Mouse (Mus musculus) hindbrain, embryonic 16.5 days (tissue): Measurements from ENCODE around the gene Irf2. TPM values are rescaled to one million over a fixed set of nuclear protein-coding genes. Genes with fewer than 3 reads are reported as not detected.

Experiments used
- ATAC-seq: fragments of 200-750 bp; cut with Nextera tagmentation; 2 replicates; pipeline ENCODE4 v1.8.0; 2017; ENCODE audit warnings: moderate TSS enrichment, moderate library complexity
- H3K27ac ChIP-seq: fragments of 300-500 bp; sonication (generic); 2 replicates; pipeline ENCODE4 v1.5.1; 2014; ENCODE audit warnings: low read depth, mild to moderate bottlenecking, control low read depth, low read length, moderate library complexity
- H3K27me3 ChIP-seq: fragments of 300-500 bp; sonication (generic); replicated peaks from 2 replicates; pipeline ENCODE4 v1.6.1; 2014; ENCODE audit warnings: low read length; ENCODE audit not compliant: control insufficient read depth, insufficient read depth
- H3K36me3 ChIP-seq: fragments of 300-500 bp; sonication (generic); 2 replicates; pipeline ENCODE4 v1.6.1; 2014; ENCODE audit warnings: mild to moderate bottlenecking, low read length, moderate library complexity, mixed read lengths; ENCODE audit not compliant: control insufficient read depth, insufficient read depth
- H3K4me1 ChIP-seq: fragments of 300-500 bp; sonication (generic); 2 replicates; pipeline ENCODE4 v1.6.1; 2014; ENCODE audit warnings: low read depth, low read length; ENCODE audit not compliant: control insufficient read depth, insufficient read depth
- H3K4me2 ChIP-seq: fragments of 300-500 bp; sonication (generic); 2 replicates; pipeline ENCODE4 v1.6.1; 2014; ENCODE audit warnings: mild to moderate bottlenecking, low read length, control low read depth, moderate library complexity
- H3K4me3 ChIP-seq: fragments of 300-500 bp; sonication (generic); 2 replicates; pipeline ENCODE4 v1.5.1; 2014; ENCODE audit warnings: mild to moderate bottlenecking, low read length, control low read depth, moderate library complexity
- H3K9ac ChIP-seq: fragments of 300-500 bp; sonication (generic); 2 replicates; pipeline ENCODE4 v1.6.1; 2014; ENCODE audit warnings: low read depth, mild to moderate bottlenecking, control low read depth, low read length, moderate library complexity
- H3K9me3 ChIP-seq: fragments of 300-500 bp; sonication (generic); 2 replicates; pipeline ENCODE4 v1.6.1; 2014; ENCODE audit warnings: mild to moderate bottlenecking, low read length, moderate library complexity; ENCODE audit not compliant: control insufficient read depth
- WGBS: fragments of 180-500 bp; shearing (Covaris S2); extraction: QIAGEN DNeasy Blood & Tissue Kit; methylation state at CpG from one replicate; pipeline ENCODE4 v1.1.7; 2014; 5-methylcytosine and 5-hydroxymethylcytosine counted together
- polyA plus RNA-seq: library from polyadenylated mRNA; unstranded; fragments of >200 nt; fragmentation: Nextera tagmentation; extraction: Ambion mirVana; gene quantifications from 2 replicates; pipeline ENCODE4 v1.2.1, GENCODE M21; 2015

The Irf2 gene
- polyA plus RNA-seq, 1 experiment from 2014 or later = 11.1 TPM

GRCm38 (mm10) chr8:46828734-46829413, 89.3 kb downstream of the Irf2 start:
- H3K27me3 ChIP-seq = no peaks in the 10 kb centered on the region
- H3K9me3 ChIP-seq = no peaks in the 10 kb centered on the region
- H3K4me3 ChIP-seq = no peak overlapping the region
- H3K36me3 ChIP-seq = no peaks in the 10 kb centered on the region
- H3K4me1 ChIP-seq = no peaks in the 10 kb centered on the region
- H3K27ac ChIP-seq = no peak overlapping the region
- no peak overlapping the region for H3K9ac ChIP-seq
- no peak overlapping the region for H3K4me2 ChIP-seq
- ATAC-seq = no peak
- WGBS = 82% methylated on average over 7 of the region's 7 CpGs

DNA sequence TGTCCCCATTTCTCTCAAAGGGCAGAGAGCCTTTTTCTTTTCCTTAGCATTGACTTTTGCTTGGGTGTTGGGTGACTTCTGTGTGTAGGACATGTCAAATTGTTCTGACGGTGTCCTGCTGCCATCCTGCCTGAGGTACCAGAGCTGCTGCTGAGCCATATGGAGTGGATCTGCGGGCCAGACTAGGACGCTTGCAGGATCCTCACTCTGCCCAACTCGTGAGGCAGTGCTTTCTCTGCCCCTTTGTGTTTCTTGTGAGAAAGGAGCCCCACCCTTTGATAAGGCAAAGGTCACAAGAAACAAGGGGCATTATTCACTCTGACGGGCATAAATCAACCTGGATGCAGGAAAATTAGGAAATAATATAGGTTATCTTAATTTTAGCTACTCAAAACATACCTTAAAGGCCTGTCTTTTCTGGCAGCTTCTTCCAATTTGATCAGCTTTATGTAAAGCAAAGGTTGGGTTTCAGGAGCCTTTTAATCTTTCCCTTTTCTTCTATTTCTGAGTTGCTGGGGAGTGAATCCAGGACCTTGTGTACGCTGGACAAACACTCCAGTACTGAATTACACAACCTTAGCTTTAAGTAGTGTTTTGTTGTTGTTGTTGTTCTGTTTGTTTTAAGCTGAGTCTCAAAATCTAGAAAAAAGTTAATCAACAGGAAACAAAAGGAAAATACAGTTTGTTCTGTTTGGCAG, 90.0 kb downstream of the Irf2 start:
- no peak overlapping the region for H3K4me2 ChIP-seq
- 60% methylated on average over 6 of the region's 6 CpGs for WGBS
- no peaks in the 10 kb centered on the region for H3K4me1 ChIP-seq
- H3K36me3 ChIP-seq = no peaks in the 10 kb centered on the region
- no peak overlapping the region for H3K9ac ChIP-seq
- no peaks in the 10 kb centered on the region for H3K9me3 ChIP-seq
- H3K4me3 ChIP-seq = no peak overlapping the region
- H3K27me3 ChIP-seq = no peaks in the 10 kb centered on the region
- H3K27ac ChIP-seq = no peak overlapping the region
- ATAC-seq = no peak

DNA sequence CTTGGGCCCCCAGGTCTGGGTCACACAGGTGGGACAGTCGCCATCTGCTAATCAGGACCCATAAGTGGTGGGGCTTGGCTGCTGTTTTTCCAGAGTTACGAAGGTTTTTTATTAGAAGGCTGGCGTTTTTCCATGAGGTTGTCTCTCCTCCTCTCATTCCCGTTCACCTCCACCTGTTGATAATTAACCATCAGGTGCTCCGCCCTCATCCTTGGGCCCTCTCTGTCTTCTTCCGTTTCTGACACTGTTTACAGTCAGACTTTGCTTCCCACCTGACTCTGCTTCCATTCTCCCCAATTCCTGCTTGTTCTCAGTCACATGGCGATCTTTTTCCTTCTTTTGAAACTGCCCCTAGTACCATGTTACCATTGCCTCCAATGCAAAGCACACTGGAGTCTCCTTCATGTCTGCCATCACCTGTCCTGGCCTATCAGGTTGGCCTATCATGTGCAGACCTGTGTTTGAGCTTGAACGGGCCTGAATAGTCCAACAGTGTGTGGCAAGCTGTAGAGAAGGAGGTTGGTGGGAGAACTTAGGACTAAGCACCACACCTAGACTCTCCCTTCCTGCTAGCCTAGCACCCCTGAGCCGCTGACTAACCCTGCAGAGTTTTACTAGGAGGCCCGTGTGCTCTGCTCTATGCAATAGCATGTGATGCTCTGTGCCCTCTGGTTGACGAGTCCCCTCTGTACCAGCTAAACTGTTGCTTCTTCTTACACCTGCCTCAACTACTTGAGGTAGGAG, 90.8 kb downstream of the Irf2 start:
- H3K27ac ChIP-seq = no peak overlapping the region
- no peaks in the 10 kb centered on the region for H3K9me3 ChIP-seq
- no peak overlapping the region for H3K9ac ChIP-seq
- no peaks in the 10 kb centered on the region for H3K36me3 ChIP-seq
- no peaks in the 10 kb centered on the region for H3K27me3 ChIP-seq
- no peaks in the 10 kb centered on the region for H3K4me1 ChIP-seq
- no peak for ATAC-seq
- H3K4me3 ChIP-seq = no peak overlapping the region
- WGBS = 90% methylated on average over 11 of the region's 11 CpGs
- H3K4me2 ChIP-seq = no peak overlapping the region

DNA sequence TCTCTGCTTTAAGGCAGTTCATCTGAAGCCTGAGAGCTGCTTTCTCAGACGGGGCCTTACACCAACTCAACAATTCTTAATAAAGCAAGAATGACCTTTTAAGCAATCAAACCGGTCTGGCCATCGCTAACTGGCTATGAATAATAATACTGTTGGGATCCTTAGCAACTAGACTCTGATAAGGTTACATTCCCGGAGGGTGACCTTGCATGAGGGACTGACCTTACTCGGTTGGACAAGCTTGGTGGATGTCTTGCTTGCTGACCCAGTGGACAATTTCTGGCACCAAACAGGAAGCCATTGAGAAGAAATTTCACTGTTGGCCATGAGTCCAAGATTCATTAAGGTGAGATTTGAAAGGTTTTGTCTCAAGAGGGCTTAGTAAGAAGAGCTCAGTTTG, 92.4 kb downstream of the Irf2 start:
- WGBS = 85% methylated on average over 5 of the region's 5 CpGs
- Histone ChIP-seq H3K27ac (no peak overlapping the region), H3K4me3 (no peak overlapping the region), H3K4me2 (no peak overlapping the region), H3K27me3 (no peaks in the 10 kb centered on the region), H3K4me1 (no peaks in the 10 kb centered on the region), H3K9me3 (no peaks in the 10 kb centered on the region), H3K36me3 (no peaks in the 10 kb centered on the region), H3K9ac (no peak overlapping the region)
- no peak for ATAC-seq

GRCm38 (mm10) chr8:46832399-46832798, 92.9 kb downstream of the Irf2 start:
- Histone ChIP-seq H3K36me3 (no peaks in the 10 kb centered on the region), H3K9me3 (no peaks in the 10 kb centered on the region), H3K4me3 (no peak overlapping the region), H3K27me3 (no peaks in the 10 kb centered on the region), H3K9ac (no peak overlapping the region), H3K4me1 (no peaks in the 10 kb centered on the region), H3K4me2 (no peak overlapping the region), H3K27ac (no peak overlapping the region)
- no peak for ATAC-seq
- 88% methylated on average over 3 of the region's 3 CpGs for WGBS

GRCm38 (mm10) chr8:46833763-46834162, 94.2 kb downstream of the Irf2 start:
- Histone ChIP-seq H3K36me3 (no peaks in the 10 kb centered on the region), H3K4me1 (no peaks in the 10 kb centered on the region), H3K9me3 (no peaks in the 10 kb centered on the region), H3K4me3 (no peak overlapping the region), H3K9ac (no peak overlapping the region), H3K27me3 (no peaks in the 10 kb centered on the region), H3K27ac (no peak overlapping the region), H3K4me2 (no peak overlapping the region)
- WGBS = 67% methylated on average over 4 of the region's 4 CpGs
- no peak for ATAC-seq

GRCm38 (mm10) chr8:46834440-46834839, 94.9 kb downstream of the Irf2 start:
- Histone ChIP-seq H3K4me1 (no peaks in the 10 kb centered on the region), H3K36me3 (no peaks in the 10 kb centered on the region), H3K9ac (no peak overlapping the region), H3K4me3 (no peak overlapping the region), H3K9me3 (no peaks in the 10 kb centered on the region), H3K27ac (no peak overlapping the region), H3K4me2 (no peak overlapping the region), H3K27me3 (no peaks in the 10 kb centered on the region)
- WGBS = 88% methylated on average over 3 of the region's 3 CpGs
- no peak for ATAC-seq

GRCm38 (mm10) chr8:46836011-46836652, 96.6 kb downstream of the Irf2 start:
- no peak overlapping the region for H3K27ac ChIP-seq
- H3K4me3 ChIP-seq = no peak overlapping the region
- no peak overlapping the region for H3K9ac ChIP-seq
- no peaks in the 10 kb centered on the region for H3K27me3 ChIP-seq
- H3K4me2 ChIP-seq = no peak overlapping the region
- no peak for ATAC-seq
- H3K36me3 ChIP-seq = no peaks in the 10 kb centered on the region
- WGBS = 82% methylated on average over 8 of the region's 8 CpGs
- H3K4me1 ChIP-seq = no peaks in the 10 kb centered on the region
- no peaks in the 10 kb centered on the region for H3K9me3 ChIP-seq

- H3K27me3 ChIP-seq = no peaks in the 10 kb centered on the region
- H3K4me1 ChIP-seq = no peaks in the 10 kb centered on the region
- WGBS = 71% methylated on average over 5 of the region's 5 CpGs
- H3K36me3 ChIP-seq = no peaks in the 10 kb centered on the region
- no peak overlapping the region for H3K9ac ChIP-seq
- H3K4me2 ChIP-seq = no peak overlapping the region
- no peaks in the 10 kb centered on the region for H3K9me3 ChIP-seq
- no peak for ATAC-seq
- no peak overlapping the region for H3K4me3 ChIP-seq
- H3K27ac ChIP-seq = no peak overlapping the region
Measured at GRCm38 (mm10) chr8:46836949-46837348, 97.4 kb downstream of the Irf2 start.
